Mouse (Mus musculus): ENCODE results near the gene Mrpl53.

GRCm38 (mm10) chr6:83070247-83070310, 38.8 kb upstream of the Mrpl53 start, which contains the start of gene Tlx2:
- TF ChIP-seq CTCF (IDR thresholded peaks at IDR 0.05; ENCODE audit: low read depth) (no peak), EP300 (IDR thresholded peaks at IDR 0.05; ENCODE audit: low read depth) (no peak)

Data from liver, postnatal 0 days (tissue).